Mouse (Mus musculus): Measurements from ENCODE around the gene Sdhc.

Sdhc gene

DNA sequence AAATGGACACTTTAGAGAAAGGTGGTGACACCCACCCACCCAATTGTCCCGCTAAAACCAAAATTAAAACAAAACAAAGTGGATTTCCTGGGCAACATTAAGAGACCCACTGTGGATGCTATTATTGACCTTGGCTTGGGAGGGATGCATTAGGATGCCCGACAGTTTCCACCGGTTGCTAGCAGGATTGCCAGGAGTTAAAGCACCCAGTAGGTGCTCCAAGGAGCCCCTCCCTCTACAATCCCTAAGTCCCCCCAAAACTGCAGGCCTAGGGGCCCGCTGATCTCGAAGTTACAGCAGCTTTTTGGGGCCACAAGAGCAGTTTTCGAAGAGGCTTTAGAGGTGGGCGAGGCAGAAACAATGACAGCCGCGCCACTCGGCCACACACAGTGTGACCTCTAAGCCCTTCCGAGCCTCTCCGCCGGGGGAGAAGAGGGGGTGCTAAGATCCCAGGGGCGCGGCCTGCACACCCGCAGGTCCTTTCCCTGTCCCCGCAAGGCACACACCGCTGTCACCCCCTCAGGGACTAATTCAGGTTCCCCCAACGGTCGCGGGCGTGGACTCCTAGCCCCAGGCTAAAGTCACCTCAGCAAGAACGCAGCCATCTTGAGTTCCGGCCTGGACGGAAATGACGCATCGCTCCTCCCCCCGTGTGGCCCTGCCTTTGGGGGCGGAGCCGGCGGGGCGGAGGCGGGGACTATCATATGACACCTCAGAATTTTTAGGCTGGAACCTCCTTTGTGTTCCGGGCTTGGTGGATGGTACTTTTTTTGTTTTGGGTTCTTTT, at the start of gene Sdhc, which contains the start of gene Mpz:
Gene Sdhc, minus strand, starts transcription at position 630 of the 787 bp plus-strand sequence.
Gene Mpz, plus strand, starts transcription at position 738 of the 787 bp plus-strand sequence.
- peak; percentile 97 for DNase-seq (ENCODE audit: low read depth, low spot score)

DNA sequence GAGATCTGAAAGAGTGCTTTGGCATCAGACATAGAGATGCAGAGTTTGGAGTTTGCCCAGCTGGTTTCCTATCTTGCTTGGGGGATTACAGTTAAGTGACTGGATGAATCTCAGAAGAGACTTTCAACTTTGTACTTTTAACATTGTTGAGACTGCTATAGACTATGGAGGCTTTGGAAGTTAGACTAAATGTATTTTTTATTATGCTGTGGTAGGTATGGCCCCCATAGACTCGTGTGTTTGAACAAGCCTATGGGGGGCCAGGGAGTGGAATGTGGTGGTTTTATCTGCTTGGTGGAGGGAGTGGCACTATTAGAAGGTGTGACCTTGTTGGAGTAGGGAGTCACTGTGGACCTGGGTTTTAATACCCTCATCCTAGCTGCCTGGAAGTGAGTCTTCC, 49.1 kb upstream of the Sdhc start:
- no peak for DNase-seq (ENCODE audit: low read depth, low spot score)

DNA sequence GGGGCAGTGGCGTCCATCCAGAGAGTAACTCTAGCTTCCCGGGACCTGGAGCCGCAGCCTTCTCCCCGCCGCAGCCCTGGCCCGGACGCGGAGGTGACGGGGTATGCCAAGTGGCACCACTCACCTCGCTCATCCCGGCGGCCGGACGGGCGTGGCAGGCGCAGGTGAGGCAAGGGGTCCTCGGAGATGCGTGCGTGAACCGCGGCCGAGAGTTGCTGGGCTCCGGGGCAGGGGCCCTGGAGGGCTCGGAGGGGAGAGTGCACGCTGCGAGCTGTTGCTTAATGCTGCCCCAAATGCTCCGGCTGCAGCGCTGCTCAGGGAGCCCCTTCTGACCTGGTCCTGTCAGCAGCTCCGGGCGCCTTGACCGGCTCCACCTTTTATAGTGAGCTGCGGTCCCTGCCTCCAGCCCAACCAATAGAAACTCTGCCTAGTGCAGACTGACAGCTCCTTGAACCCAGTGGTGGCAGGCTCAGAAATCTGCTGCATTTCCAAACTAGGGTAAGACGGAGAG, 45.5 kb upstream of the Sdhc start, which contains the start of gene Pcp4l1:
Gene Pcp4l1, minus strand, starts transcription at position 382 of the 511 bp plus-strand sequence.
- peak; percentile 91 for DNase-seq (ENCODE audit: low read depth, low spot score)

DNA sequence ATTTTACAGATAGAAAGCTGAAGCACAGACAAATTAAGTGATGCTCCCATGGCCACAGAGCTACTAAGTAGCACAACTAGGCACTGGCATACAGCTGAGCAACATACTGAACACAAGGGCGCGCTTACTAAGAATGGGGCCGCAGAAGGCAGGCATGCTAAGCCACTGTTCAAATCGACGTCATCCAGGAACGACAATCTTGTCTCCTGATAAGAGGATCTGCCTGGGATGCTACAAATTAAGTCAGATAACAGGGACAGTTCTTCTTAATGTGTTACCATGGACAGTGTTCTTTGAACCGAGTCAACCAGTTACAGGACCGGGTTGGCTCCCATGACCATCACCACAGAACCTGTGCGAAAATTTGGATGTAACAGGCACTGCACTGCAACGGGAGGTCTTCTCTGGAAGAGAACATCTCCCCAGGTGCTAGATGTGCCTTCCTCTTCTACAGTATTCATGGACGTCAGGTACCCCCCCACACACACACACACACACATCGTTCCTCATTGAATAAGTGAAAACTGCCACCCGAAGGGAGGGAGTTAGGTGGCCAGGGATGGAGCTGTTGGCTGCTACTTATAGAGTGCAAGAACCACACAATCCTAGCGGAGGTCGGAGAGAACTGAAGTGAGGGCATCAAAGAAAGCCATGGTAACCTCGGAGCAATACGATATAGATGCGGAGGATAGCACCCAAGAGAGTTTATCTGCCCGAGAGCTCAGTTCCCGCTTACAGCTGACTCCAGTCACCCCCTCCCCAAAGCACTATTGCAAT, 44.8 kb upstream of the Sdhc start:
- peak; percentile 59 for DNase-seq (ENCODE audit: low read depth, low spot score)

DNA sequence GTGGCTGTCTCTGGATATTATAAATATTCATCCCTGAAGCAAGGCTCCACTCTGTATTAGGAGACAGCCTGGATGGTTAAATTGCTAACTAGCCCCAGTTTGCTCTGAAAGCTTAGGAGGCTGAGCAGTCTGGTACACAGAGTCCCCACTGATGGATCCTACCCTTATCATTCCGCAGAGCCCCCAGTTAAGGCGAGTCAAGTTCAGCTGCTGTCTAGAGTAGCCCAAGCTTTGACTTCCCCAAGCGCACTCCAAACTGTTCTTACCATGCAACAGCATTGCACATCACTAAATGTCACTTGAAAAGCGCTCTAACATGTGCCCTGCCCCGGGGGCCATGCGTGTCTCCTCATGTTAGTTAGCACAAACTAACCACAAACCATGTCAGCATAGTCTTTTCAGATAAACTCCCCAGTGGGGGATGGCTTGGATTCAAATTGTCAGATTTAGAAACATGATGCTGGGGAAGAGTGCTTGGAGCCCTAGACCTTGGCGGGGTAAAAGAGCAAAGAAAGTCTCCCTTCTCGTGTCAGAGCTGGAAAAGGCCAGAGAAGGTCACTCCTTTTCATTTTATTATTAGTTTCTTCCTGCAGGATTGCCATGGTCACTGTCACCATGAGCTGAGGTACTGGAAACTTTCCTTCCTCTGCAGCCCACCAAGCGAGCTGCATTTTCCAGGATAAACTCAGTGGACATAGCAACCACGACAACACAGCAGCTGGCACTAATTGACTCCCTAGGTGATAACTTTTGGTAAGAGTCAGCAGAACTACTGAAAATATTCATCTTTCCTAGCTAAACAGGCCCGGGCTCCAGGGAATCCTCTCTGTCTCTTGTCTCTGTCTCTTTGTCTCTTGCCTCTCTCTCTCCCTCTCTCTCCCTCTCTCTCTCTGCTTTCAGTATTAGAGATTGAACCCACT, 43.8 kb upstream of the Sdhc start:
- no peak for DNase-seq (ENCODE audit: low read depth, low spot score)

DNA sequence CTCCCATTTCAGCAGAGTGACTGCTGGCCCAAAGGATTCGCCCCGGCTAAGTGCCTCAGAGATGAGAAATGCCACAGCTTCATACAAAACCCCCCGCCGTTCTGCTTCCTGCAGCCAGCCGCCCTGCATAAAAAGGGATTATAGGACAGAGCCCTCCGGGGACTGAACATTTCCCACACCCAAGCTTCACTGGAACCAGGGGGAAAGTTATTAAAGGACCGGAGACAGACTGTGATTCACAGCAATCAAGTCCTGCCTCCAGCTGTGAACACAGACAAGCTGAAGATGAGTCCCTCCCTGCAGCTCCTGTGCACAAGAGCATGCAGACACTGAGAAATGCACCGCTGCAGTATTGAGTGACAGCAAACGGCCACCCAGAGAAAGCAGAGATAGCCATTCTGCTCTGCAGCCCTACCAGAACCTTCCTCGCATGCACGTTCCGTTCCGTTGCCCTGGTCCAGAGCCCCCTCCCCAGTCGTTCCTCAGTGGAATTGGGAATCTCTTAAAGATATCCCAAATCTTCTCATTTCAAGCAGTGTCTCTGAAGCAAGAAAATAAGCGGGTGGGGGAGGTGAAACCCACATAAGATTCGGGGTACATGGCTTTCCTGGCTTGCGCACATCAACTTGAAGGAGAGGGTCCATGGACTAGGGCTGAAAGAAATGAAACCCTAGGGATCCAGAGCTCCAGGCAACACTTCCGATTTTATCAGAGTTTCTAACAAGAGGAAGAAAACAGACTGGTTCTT, 42.9 kb upstream of the Sdhc start:
- DNase-seq (ENCODE audit: low read depth, low spot score), result peak; percentile 62

DNA sequence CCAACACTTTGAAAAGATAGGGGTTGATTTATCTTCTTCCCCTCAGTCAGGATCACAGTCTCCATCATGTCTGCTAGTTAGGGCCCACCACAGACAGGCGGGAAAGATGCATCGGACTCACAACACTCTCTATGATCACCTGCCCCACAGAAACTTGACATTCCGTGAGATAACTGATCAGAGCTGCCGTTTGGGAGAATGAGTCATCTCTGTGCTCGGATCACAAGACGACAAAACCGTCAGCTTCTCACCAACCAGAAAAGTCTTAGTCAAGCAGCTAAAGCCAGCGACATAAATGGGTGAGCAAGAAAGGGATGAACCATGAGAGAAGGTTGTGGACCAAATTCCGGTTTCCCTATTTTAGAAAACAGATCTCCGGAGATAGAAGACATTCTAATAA, 41.9 kb upstream of the Sdhc start:
- peak; percentile 66 for DNase-seq (ENCODE audit: low read depth, low spot score)

DNA sequence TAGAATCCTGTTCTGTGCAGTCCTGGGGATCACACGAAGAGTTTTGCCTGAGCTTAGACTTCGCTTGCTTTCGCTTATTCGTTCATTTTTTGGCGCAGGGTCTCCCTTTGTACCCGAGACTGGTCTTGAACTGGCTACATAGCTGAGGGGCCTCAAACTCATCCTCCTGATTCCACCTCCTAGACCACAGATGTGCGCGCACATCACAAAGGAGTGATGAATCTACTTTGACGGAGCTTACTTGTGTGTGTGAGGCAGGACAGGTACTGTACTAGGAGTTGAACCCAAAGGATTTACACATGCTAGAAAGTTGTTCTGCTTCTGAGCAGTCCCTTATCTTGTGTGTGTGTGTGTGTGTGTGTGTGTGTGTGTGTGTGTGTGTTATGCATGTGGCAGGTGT, 40.4 kb upstream of the Sdhc start:
- no peak for DNase-seq (ENCODE audit: low read depth, low spot score)

DNA sequence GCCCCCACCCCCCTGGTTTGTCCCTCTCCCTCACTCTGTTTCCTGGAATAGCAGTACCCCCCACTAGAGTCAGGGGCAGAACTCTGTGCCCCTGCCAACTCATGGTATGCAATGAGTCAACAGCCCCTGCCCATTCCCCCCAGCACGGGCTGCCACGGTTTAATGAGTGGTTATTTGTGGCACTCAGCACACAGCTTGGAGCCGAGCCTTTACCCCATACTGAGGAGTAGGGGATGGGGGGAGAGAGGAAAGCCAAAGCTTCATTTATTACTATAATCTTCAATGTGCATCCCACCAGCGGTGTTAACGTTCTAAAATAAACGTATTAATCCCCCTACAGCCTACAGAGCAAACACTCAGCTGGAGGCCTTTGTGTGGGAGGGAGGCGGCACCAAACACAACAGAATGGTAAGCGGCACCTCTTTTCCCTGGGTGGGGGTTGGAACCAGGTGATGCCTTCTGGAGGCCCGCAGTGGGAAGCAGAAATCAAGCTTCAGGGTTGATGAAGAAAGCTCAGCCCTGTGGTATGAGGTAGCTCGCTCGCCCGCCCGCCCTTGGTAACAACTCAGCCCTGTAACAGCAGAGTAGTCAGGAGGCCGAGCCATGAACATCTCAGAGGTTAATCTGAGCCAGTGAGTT, 39.2 kb upstream of the Sdhc start:
- peak; percentile 79 for DNase-seq (ENCODE audit: low read depth, low spot score)

DNA sequence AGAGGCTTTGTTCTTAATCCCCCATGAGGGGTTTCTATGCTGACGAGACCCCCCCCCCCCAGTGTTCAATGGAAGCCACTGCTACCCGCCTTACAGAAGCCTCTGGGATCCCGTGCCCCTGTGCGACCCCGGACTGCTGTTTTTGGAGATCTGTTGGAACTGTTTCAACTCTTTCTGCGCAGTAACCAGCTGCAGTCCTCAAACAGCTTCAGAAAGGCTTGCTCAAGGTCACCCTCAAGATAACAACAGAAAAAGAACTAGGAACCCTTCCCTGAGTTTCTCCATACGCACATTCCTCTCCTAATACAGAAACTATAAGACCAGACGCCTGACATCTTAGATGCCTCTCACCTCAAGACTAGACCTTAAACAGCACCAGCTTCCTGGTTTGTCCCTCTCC, 38.6 kb upstream of the Sdhc start:
- DNase-seq (ENCODE audit: low read depth, low spot score), result peak; percentile 47

DNA sequence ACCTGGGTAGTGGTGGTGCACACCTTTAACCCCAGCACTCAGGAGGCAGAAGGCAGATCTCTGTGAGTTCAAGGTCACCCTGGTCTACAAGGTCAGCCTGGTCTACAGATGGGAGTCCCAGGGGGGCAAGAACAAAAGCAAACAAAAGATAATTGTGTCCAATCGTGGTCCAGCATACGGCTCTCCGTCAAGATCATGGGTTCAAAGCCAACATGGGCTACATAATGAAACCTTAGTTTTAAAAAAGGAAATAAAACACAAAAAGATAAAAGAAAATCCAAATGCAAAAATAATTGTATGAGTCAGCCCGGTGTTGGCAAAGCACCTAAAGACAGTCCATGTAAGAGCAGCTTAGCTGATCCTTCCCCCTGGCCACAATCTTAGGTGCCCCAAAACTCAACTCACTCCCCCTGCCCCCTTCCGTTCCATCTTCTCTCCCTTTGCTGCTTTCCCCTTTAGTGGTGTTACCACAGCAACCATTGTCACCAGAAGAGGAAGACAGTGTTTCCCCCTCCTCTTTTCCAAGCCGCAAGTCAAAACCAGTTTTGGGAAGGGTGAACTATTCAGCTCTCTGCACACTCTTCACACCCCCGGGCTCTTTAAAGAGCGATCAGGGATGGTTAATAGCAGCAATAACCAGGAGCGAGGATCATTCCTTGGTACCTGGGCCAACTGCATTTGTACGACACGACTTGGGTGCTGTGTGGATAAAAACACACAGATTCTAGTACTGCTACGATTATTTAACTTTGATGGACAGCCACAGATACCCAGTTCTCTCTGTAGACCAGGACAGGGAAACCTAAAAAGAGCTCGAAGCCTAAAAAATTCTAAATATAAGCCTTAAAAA, 37.7 kb upstream of the Sdhc start:
- DNase-seq (ENCODE audit: low read depth, low spot score), result peak; percentile 26

DNA sequence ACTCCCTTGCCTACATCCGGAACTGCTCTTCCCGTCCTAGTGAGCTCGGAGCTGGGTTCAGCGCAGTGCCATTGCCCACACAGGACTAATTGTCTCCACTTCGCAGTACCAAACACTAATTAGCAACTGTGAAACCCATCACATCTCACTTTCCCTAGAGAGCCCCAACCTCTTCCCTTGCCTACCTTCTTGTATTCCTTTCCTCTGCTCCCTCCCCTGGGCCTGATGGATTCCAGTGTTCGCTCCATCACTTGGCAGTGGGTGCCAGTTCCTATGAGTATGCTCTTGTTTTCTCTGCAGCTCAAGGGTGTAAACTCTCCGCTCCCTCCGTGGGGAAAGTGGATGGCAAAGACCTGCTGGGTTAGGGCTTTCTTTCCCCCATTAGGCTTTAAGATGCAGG, 35.3 kb upstream of the Sdhc start:
- peak; percentile 14 for DNase-seq (ENCODE audit: low read depth, low spot score)

DNA sequence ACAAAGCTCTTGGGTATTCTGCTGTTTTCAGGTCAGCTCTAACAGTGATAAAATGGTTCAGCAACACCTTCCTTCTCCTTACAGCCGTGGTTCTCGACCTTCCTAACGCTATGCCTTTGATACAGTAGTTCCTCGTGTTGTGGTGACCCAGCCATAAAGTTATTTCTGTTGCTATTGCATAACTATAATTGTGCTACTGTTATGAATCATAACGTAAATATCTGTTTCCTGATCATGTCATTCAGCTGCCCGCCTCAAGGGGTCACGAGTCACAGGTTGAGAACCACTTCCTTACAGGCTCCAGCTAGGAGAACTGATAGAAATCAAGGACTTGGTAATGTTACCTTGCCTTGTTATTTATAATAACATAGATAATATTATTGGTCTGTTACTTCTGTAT, 33.9 kb upstream of the Sdhc start:
- DNase-seq (ENCODE audit: low read depth, low spot score), result no peak

DNA sequence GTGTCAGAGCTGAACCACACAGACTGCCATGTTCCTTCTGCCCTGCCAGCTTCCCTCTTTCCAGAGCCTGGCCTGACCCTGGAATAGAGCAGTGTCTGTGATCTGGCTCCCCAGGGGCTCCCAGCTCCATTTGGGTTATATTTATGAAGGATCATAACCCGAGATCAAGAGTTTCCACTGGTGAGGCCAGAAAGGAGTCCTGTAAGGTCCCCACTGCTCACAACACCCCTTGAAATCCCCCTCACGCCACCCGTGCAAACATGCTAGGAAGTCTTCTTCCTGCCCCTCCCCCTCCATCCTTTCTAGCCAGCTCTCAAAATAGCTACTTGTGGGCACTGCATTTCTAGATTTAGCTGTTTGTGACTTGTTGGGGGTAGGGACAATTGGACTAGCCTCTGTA, 33.2 kb upstream of the Sdhc start:
- DNase-seq (ENCODE audit: low read depth, low spot score), result no peak

DNA sequence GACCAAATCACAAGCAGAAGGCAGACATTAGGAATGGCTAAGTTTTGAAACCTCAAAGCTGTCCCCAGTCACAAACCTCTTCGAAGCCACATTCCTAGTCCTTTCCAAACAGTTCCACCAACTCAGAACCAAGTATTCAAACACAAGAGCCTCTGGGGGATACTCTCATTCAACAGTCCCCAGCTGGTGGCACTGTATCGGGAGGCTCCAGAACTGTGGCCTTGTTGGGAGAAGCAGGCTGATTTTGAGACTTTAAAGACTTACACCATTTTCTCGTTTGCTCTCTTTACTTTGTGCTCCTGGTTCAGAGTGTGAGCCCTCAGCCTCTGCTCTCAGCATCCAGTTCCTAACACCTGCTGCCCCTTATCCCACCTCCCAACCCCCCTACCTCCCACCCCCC, 32.6 kb upstream of the Sdhc start:
- DNase-seq (ENCODE audit: low read depth, low spot score), result no peak

DNA sequence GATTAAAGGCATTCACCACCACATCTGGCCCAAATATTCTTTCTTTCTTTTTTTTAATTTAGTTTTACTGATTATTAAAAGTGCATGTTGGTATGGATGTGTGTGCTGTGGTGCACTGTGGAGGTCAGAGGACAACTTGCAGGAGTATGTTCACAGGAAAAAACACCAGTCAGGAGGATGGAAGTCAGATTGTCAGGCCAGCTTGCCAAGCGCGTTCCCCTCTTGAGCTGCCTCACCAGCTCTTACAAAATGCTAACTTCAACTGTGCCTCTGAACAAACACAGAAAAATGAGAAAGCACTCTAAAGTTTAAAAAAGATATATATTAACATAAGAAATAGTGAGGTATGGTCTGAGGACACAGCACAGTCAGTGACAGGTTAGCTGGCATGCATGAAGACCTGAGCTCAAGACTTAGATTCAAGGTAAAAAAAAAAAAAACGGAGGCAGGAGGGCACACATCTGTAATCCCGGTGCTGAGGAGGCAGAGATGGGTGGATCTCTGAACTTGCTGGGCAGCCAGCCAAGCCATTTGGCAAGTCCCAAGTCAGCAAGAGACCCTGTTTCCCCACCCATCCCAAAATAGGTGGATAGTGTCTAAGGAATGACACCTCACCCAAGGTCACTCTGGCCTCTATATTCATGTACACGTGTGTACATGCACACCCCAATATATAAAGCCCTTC, 29.2 kb upstream of the Sdhc start:
- DNase-seq (ENCODE audit: low read depth, low spot score), result no peak

DNA sequence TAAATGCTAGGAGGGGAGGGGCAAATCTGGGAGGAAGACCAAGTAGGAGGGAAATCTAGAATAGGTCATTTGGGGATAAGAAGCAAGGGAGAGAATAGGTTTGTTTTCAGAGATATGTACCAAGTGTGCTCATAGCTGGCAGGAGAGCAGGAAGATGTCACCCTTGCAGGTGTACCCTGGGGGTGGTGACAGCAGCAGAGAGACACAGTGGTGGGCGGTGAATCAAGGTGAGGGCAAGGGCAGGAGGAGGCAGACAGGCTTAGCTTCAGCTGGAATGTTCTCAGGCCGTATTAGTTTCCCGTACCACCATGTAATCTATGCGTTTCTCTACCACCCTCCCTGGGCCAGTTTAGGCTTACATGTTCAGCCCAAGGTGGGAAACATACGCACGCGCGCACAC, 22.4 kb upstream of the Sdhc start:
- DNase-seq (ENCODE audit: low read depth, low spot score), result peak; percentile 57

DNA sequence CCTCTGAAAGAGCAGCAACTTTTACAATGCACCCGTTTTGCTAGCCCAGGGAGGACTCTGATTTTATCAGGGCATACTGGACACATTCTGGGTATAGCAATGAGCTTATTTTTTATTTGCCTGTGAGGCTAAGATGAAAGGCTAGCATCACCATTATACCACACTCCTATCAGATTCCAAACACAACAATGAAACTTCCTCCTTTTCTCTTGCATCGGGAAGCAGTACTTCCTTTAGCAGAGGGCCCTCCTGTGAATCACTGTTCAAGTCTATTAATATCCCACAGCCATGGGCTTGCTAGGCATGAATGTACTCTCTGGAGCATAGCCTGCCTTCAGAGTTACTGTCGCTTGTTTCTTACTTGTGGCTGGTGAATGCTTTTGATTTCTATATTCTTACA, 20.7 kb upstream of the Sdhc start:
- DNase-seq (ENCODE audit: low read depth, low spot score), result peak; percentile 65

DNA sequence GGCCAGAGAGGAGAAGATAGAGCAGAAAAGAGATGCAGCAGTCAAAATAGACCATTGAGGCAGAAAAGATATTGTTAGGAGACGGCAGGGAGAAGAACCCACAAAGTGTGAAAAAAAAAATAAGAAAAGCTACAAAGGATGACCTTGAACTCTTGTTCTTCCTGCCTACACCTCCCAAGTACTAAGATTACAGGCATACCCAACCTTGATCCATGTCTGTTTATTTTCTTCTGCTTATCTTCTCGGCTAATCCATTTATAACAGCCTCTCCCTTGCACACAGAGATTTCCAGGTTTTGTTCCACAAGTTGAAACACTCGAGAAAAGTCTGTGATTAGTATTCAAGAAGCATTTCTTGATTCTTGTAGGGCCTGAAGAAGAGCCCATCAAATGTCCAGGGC, 19.5 kb upstream of the Sdhc start:
- DNase-seq (ENCODE audit: low read depth, low spot score), result no peak
